Mouse (Mus musculus) forebrain, embryonic 16.5 days (tissue): ENCODE measurements around the gene Tradd. TPM values are rescaled to one million over a fixed set of nuclear protein-coding genes. Genes with fewer than 3 reads are reported as not detected.

Experiments
- ATAC-seq: fragments of 200-750 bp; cut with Nextera tagmentation; 2 replicates; pipeline ENCODE4 v1.8.0; 2017; ENCODE audit warnings: mild to moderate bottlenecking, moderate library complexity
- H3K27ac ChIP-seq: fragments of 300-500 bp; sonication (generic); 2 replicates; pipeline ENCODE4 v1.5.1; 2014; ENCODE audit warnings: low read length, control low read depth
- H3K27me3 ChIP-seq: fragments of 300-500 bp; sonication (generic); replicated peaks from 2 replicates; pipeline ENCODE4 v1.6.1; 2014; ENCODE audit warnings: low read length; ENCODE audit not compliant: control insufficient read depth, insufficient read depth
- H3K36me3 ChIP-seq: fragments of 300-500 bp; sonication (generic); 2 replicates; pipeline ENCODE4 v1.6.1; 2014; ENCODE audit not compliant: control insufficient read depth, insufficient read depth
- H3K4me1 ChIP-seq: fragments of 300-500 bp; sonication (generic); replicated peaks from 2 replicates; pipeline ENCODE4 v1.6.1; 2014; ENCODE audit warnings: low read length; ENCODE audit not compliant: control insufficient read depth, insufficient read depth
- H3K4me2 ChIP-seq: fragments of 300-500 bp; sonication (generic); 2 replicates; pipeline ENCODE4 v1.6.1; 2014; ENCODE audit warnings: mild to moderate bottlenecking, low read length, control low read depth
- H3K4me3 ChIP-seq: fragments of 300-500 bp; sonication (generic); replicated peaks from 2 replicates; pipeline ENCODE4 v1.5.1; 2014; ENCODE audit warnings: mild to moderate bottlenecking, low read length, control low read depth
- H3K9ac ChIP-seq: fragments of 300-500 bp; sonication (generic); replicated peaks from 2 replicates; pipeline ENCODE4 v1.6.1; 2014; ENCODE audit warnings: low read depth, low read length, control low read depth
- H3K9me3 ChIP-seq: fragments of 300-500 bp; sonication (generic); 2 replicates; pipeline ENCODE4 v1.6.1; 2016; ENCODE audit warnings: low read length; ENCODE audit not compliant: control insufficient read depth
- WGBS: fragments of 180-500 bp; shearing (Covaris S2); extraction: QIAGEN DNeasy Blood & Tissue Kit; methylation state at CpG from one replicate; pipeline ENCODE4 v1.1.7; 2014; 5-methylcytosine and 5-hydroxymethylcytosine counted together
- microRNA counts: library from miRNA; unstranded; fragments of <30 nt; microRNA quantifications from one replicate; lab custom pipeline; 2016
- microRNA-seq: library from miRNA; unstranded; fragments of <30 nt; microRNA quantifications from one replicate; pipeline ENCODE4, GENCODE M21; 2017
- polyA plus RNA-seq: library from polyadenylated mRNA; unstranded; fragments of >200 nt; fragmentation: Nextera tagmentation; extraction: Ambion mirVana; gene quantifications from 2 replicates; pipeline ENCODE4 v1.2.1, GENCODE M21; 2015

Tradd gene
- polyA plus RNA-seq, 1 experiment from 2014 or later = 27.3 TPM

DNA sequence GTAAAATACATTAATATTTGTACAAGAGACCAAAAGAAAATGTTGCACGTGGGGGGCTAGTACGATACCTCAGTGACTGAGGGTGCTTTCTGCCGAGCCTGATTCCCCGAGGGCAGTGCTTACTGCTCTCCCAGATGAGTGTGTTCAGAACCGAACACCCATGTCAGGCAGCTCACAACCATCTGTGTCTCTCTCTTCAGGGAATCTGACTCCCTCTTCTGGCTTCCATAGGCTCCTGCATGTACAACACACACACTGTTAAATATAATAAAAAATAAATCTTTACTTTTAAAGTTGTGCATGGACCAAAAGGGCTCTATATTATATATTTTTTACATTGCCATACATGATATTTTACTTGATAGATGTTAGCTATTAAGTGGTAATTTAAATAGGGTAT is 50.3 kb downstream of the Tradd start:
- no peaks in the 10 kb centered on the region for H3K9me3 ChIP-seq
- H3K9ac ChIP-seq = no peak overlapping the region
- no peaks in the 10 kb centered on the region for H3K4me1 ChIP-seq
- H3K4me2 ChIP-seq = no peak overlapping the region
- H3K27ac ChIP-seq = no peak overlapping the region
- H3K36me3 ChIP-seq = no peaks in the 10 kb centered on the region
- no peak overlapping the region for H3K4me3 ChIP-seq
- no peak for ATAC-seq
- H3K27me3 ChIP-seq = no peaks in the 10 kb centered on the region
- WGBS = 90% methylated on average over 5 of the region's 5 CpGs

DNA sequence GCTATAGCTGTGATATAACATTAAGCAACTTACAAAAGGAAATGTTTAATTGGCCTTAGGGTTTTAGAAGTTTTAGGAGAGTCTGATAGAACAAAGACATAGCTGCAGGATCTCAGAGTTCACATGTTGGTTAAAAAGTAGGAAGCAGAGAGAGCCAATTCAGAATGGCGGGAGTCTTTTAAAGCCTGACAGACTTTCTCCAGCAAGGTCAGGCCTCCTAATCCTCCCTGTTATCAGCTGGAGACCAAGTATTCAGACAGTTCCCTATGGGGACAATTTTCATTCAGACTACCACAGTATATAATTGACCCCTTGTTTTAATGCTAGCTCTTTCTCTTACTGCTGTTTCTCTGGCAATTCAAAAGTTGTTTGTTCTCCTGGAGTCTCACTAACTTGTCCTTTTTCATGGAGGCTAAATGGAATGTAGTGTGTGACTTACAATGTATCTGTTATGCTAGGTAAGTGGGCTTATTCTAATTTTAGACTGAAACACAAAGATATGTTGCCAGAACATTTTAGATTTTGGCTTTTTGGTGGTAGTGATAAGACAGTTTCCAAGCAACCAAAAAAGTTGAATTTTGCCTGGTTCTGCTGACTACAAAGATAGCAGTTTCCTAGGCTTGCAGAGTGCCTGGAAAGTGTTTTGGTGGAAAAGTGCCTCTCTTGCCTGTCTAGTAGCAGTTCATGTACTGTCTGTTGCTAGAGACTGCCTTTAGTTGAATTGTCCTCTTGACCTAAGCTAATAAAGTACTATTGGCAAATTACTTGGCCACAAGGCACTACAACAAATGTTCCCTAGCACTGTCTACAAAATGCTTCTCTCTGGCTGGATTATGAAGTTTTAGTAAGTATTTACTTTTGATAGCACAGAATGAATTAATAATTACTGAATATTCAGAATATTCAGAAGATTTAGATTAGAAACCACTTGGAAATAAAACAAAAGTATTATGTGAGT is 55.0 kb downstream of the Tradd start:
- H3K4me1 ChIP-seq = no peaks in the 10 kb centered on the region
- no peak overlapping the region for H3K9ac ChIP-seq
- H3K27ac ChIP-seq = no peak overlapping the region
- H3K27me3 ChIP-seq = no peaks in the 10 kb centered on the region
- H3K36me3 ChIP-seq = no peaks in the 10 kb centered on the region
- H3K9me3 ChIP-seq = no peaks in the 10 kb centered on the region
- no peak for ATAC-seq
- no peak overlapping the region for H3K4me2 ChIP-seq
- 39% methylated on average over 1 of the region's 1 CpGs for WGBS
- no peak overlapping the region for H3K4me3 ChIP-seq

MicroRNAs within 50 kb of the gene (microRNA counts, 519-probe panel; counts per million panel counts)
- microRNA mmu-miR-328 (lab: Ali Mortazavi, UCI) = 2,419 counts per million, percentile 57 among the panel's probes with 10 or more counts

Small RNAs within 50 kb of the gene (microRNA-seq; reads per million reads assigned to microRNA genes)
- gene Gm27320 (not detected), gene Mir328 (363 reads per million, percentile 70 among the genes with 10 or more reads in this experiment)

Other genes with a start within 250 kb of the Tradd start
- gene Ces3a, start 216.0 kb downstream of the Tradd start, polyA plus RNA-seq = not detected in 2 replicates
- not detected in 2 replicates for gene Ces3b, start 180.9 kb downstream of the Tradd start, polyA plus RNA-seq
- 0.11 and 0.29 TPM in 2 replicates for gene Ces4a, start 132.8 kb downstream of the Tradd start, polyA plus RNA-seq
- 34.2 and 40.1 TPM in 2 replicates for gene Cbfb, start 93.9 kb downstream of the Tradd start, polyA plus RNA-seq
- 34.3 and 35.7 TPM in 2 replicates for gene D230025D16Rik, start 39.5 kb downstream of the Tradd start, polyA plus RNA-seq
- 3.8 and 4.3 TPM in 2 replicates for gene B3gnt9, start 9.5 kb downstream of the Tradd start, polyA plus RNA-seq
- 0.83 and 0.96 TPM in 2 replicates for gene Fbxl8, start within 50 bp of the Tradd start, polyA plus RNA-seq
- 0.25 TPM in 1 of 2 replicates, not detected in the other for gene Hsf4, start 5.2 kb upstream of the Tradd start, polyA plus RNA-seq
- gene Nol3, start 11.5 kb upstream of the Tradd start, polyA plus RNA-seq = 1.5 and 2.8 TPM in 2 replicates
- gene 4931428F04Rik, start 25.3 kb upstream of the Tradd start, polyA plus RNA-seq = 110 and 125 TPM in 2 replicates
- gene Exoc3l, start 31.5 kb upstream of the Tradd start, polyA plus RNA-seq = 12.5 and 12.9 TPM in 2 replicates
- 44.9 and 46.8 TPM in 2 replicates for gene E2f4, start 33.1 kb upstream of the Tradd start, polyA plus RNA-seq
- gene Elmo3, start 41.0 kb upstream of the Tradd start, polyA plus RNA-seq = 0.76 and 1.3 TPM in 2 replicates
- gene Lrrc29, start 61.7 kb upstream of the Tradd start, polyA plus RNA-seq = 0.36 and 0.99 TPM in 2 replicates
- gene Tmem208, start 61.7 kb upstream of the Tradd start, polyA plus RNA-seq = 111 and 126 TPM in 2 replicates
- 0.43 and 1.2 TPM in 2 replicates for gene Fhod1, start 83.3 kb upstream of the Tradd start, polyA plus RNA-seq
- gene Slc9a5, start 84.2 kb upstream of the Tradd start, polyA plus RNA-seq = 6.3 and 10.3 TPM in 2 replicates
- gene Plekhg4, start 108.7 kb upstream of the Tradd start, polyA plus RNA-seq = 1.3 and 1.9 TPM in 2 replicates
- not detected in 2 replicates for gene Kctd19, start 148.9 kb upstream of the Tradd start, polyA plus RNA-seq
- gene Lrrc36, start 149.0 kb upstream of the Tradd start, polyA plus RNA-seq = 0.37 and 0.80 TPM in 2 replicates
- 28.9 and 56.5 TPM in 2 replicates for gene Tppp3, start 206.9 kb upstream of the Tradd start, polyA plus RNA-seq
- gene Zdhhc1, start 232.3 kb upstream of the Tradd start, polyA plus RNA-seq = 26.3 and 33.3 TPM in 2 replicates